Mouse (Mus musculus) gastrocnemius, postnatal 4 days (tissue): Measurements from ENCODE around the gene Phactr1. TPM values are rescaled to one million over a fixed set of nuclear protein-coding genes. Genes with fewer than 3 reads are reported as not detected.

ENCODE experiments used
- DNase-seq, 2 experiments: peaks; one replicate each; pipeline ENCODE4 v3.0.0; 2021 to 2022; ENCODE audit warnings: low spot score in 2 of 2, mixed read lengths in 2 of 2
- long read RNA-seq, 2 experiments: library from polyadenylated mRNA; stranded (forward); transcript quantifications; one replicate each; pipeline ENCODE4 v2.0.0; 2021
- total RNA-seq, 2 experiments: library from RNA; stranded (reverse); gene quantifications; 2 replicates each; pipeline ENCODE4 v1.2.3; 2021

Gene Phactr1
- total RNA-seq: 10 to 100 TPM; 14.0 to 14.1 TPM
- long read RNA-seq, experiment 1, partial matches to known transcripts: 4 of 15 reads
- long read RNA-seq, experiment 1, other reads (novel, unspliced or antisense): 7 of 15 reads
- long read RNA-seq, experiment 2, partial matches to known transcripts: 2 of 10 reads
- long read RNA-seq, experiment 2, other reads (novel, unspliced or antisense): 3 of 10 reads

DNA sequence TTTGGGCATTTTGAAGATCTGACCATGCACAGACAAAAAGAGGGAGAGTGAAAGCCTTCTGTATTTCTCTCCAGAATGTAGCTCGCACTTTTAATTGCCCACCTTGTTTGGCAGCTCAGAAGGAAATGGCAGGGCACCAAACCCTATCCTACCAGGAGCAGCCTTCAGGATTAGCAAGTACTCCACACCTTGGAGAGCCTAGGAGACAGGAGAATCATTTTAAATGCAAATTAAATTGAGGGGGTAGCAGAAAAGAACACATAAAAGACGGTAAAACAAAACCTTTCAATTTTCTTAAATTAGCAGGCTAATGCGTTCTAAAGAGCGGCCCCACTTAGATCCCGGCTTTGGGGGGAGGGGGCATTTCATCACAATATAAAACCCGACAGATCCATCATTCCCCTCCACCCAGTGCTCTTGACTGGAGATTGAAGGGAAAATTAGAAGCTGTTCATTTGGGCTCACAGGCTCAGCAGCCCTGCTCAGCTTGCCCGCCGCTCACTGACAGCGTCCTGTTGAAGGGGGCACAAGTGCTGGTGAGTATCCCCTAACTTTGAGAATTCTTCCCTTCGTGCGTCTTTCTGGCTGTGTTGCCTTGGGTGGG lies at the start of gene Phactr1:
Gene Phactr1 (plus strand): TSS at position 233 of the 604 bp plus-strand sequence.
- DNase-seq: no peak

DNA sequence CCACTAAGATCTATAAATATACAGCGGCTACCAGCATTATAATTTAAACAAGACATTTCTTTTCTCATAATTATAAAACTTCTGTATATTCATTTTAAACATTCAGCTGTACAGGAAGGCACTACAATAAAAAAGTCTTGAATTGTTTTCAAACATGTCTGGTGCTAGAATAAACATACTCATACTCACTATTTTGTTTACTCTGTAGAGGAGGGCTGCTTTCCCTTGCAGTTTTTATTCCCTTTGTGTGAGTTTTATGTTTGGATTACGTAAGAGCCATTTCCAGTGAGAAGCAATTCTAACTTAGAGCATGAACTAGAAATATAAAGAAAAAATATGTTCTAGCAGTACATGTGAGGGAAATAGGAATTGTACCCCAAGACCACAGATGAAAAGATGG lies 45.5 kb upstream of the Phactr1 start:
- no peak for DNase-seq

DNA sequence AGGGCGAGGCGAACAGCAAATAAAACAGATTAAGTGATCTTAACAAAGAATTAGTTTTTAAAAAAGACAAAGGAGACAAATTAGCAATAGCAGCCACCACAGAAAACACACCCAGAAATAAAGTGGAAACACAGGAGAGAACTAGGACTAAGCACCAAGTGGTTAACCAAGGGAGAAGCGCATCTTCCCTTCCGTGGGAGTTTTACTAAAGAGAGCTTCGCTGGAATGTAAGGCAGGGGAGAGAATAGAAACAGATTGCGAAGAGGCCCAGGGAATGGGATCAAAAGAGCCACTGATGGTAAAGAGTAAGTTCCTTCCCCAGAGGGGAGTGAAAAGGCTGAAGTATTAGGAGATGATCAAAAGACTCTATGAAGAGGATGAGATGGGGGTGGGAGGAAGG lies 30.2 kb upstream of the Phactr1 start:
- no peak for DNase-seq

- no peak for DNase-seq
Observed at GRCm38 (mm10) chr13:42656643-42657315, 23.6 kb upstream of the Phactr1 start.

DNA sequence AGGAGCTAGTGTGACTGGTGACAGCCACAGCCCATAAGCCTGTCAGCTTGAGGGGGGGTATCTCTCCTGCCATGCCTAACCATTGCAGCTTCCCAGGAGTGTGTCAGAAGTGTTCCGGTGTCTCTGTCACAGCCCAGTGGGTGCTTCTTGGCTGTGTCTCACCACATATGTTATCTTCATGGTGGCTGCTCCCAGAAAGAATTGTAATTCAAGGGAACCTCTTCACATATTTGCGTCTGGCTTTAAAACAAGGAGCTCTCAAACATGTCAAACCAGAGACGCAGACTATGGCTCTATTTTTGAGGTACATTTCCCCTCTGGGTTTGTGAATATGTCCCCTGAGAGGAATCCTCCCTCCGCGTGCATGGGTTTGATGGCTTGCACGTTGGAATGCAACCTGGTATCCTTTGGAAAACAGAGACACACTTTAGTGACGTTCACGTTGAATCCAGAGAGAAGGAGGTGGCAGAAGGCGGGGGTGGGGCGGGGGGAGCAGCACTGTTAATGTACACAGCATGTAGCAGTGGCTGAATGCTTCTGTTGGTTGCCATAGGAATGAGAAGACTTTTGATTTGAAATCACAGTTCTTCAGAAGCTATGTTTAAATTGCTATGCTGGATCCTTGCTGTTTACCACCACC lies 8.7 kb upstream of the Phactr1 start:
- DNase-seq: no peak

DNA sequence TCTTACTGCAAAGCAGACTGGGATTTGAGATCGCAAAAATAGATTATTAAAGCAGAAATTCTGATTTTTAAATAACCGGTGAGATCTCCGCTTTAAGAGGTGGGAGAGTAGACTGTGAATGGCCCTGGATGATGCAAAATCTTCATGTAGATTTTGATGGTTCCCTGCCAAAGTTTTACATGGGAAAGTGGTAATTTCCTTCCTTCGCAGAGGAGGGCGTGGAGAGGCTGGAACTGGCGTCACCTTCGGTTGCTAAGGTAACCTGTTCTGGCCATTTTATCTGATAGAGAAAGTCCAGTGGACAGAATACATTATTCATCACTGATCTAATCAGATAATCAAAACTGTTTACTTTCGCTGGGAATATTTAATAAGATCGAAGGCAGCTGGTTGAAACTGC lies 876 bp downstream of the Phactr1 start:
- no peak for DNase-seq

DNA sequence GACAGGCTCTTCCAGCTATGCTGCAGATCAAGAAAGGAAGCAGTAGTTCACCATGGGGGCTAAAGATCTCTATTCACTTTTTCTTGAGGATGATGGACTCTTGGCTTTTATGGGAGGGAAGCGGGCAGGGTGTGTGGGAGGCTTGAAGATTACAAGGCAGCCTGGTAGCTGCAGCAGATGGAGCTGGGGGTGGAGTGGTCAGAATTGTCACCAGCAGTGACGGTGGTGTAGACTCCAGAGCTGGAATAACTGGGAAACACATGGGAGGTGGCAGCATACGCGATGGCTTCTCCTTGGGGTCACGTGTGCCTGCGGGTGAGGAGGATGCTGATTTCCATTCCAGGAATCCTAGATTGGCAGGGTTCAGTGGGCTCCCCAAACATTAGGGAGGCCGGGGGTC lies 3.8 kb downstream of the Phactr1 start:
- DNase-seq: no peak

DNA sequence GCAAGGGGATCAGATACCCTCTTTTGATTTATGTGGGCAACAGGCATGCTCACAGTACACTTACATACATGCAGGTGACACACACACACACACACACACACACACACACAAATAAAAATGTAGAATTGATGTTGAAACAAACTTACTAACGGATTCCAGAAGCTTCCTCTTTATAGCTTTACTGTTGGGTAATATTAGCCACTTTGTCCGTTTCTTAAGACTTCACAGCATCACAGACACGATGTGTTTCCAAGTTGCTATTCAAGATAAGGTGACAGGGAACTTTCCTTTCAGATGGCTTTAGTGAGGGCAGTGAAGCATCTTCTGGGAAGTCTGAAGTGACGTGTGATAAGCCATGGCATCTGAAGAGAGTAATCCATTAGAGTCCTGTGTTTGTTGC lies 11.8 kb downstream of the Phactr1 start:
- DNase-seq: no peak

GRCm38 (mm10) chr13:42696641-42697040 lies 16.2 kb downstream of the Phactr1 start:
- DNase-seq: no peak

DNA sequence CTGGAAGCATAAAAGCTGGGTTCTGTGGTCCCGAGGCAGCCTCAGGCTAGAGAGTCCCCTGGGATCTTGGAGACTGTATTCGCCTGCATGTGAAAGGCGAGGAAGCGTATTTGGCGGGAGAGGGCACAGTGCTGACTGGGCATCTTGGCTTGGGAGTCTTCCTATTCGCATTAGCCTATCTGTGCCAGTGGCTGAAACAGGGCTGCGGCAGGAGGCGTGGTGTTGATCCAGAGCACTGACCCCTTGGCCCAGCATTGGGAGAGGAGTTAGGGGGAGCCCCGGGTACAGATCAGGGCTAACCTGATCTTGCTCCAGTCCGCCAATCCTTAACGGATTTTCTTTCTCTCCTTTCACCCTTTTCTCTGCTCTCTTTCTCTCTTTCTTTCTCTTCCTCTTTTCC lies 28.7 kb downstream of the Phactr1 start:
- no peak for DNase-seq

DNA sequence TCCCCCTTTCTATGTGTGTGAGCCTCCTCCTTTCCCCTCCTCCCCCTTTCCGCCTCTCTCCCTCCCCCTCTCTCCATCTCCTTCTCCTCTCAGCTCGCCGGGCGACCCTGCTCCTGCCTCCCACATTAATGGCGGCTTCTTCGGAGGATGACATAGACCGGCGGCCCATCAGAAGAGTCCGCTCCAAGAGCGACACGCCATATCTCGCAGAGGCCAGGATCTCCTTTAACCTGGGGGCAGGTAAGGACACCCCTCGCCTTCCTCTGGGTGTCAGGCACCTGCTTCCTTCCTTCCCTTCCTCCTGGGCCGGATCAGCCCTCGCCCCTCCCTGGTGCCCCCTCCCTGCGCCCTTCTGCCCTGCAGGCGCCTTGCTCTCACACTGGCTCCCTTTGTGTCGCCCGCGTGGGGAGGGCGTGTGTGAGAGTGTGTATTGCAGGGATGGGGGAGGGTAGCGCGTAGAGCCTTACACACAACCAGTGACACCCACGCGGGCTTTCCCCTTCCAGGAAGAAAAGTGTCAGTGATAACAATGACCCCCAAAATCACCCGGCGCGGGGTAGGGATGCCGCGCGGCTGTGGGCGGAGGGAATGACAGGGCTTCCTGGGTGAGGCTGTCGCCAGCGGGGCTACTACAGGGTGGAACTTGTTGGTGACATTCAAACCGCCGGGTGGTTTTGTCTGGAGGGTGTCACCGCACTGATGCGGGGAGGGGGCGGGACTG lies 29.3 kb downstream of the Phactr1 start:
- DNase-seq: no peak

- DNase-seq: peak in 1 of 2 experiments; percentile 36
Observed at GRCm38 (mm10) chr13:42711510-42711909, 31.1 kb downstream of the Phactr1 start.

GRCm38 (mm10) chr13:42719401-42719800 lies 39.0 kb downstream of the Phactr1 start:
- no peak for DNase-seq

- DNase-seq: no peak
Observed at GRCm38 (mm10) chr13:42720135-42720534, 39.7 kb downstream of the Phactr1 start.

GRCm38 (mm10) chr13:42720648-42721047 lies 40.2 kb downstream of the Phactr1 start:
- DNase-seq: no peak

DNA sequence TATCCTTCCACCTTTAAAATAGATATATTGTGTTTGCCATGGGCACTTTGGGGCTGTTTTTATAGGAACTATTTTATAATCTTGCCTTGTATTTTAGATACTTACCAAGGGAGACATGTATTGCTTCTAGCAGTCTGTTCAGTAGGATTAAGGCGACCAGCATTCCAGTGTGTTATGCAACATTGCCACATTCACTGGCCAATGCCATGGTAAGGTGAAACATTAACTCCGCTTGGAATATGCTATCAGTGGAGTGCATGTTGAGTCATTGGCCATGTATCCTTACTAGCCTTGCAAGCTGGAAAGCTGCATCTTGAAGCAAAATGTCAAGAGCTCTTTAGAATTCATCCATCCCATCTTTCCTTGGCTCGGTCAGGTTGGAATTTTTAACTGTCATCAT lies 43.6 kb downstream of the Phactr1 start:
- no peak for DNase-seq

- DNase-seq: peak in 1 of 2 experiments; percentile 9
Observed at GRCm38 (mm10) chr13:42725709-42726231, 45.3 kb downstream of the Phactr1 start.

DNA sequence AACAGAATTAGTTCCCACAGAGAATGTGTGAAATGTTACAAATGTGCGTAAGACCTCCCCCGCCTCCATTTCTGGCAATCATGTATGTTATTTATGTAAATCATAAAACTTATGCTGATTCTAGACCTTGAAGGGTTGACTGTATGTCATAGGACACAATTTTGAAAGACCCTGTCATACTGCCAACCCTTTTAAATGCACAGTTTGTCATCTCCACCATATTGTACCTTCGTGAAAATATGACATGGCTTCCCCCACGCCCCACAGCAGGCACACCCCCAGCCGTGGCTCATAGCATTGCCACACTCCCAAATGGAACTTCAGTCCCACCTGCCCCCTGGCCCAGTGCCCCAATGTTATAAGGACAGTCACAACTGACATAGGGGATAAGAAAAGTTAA lies 57.1 kb downstream of the Phactr1 start:
- no peak for DNase-seq

- no peak for DNase-seq
Observed at GRCm38 (mm10) chr13:42738152-42738551, 57.7 kb downstream of the Phactr1 start.

- no peak for DNase-seq
Observed at GRCm38 (mm10) chr13:42742226-42742625, 61.8 kb downstream of the Phactr1 start.

DNA sequence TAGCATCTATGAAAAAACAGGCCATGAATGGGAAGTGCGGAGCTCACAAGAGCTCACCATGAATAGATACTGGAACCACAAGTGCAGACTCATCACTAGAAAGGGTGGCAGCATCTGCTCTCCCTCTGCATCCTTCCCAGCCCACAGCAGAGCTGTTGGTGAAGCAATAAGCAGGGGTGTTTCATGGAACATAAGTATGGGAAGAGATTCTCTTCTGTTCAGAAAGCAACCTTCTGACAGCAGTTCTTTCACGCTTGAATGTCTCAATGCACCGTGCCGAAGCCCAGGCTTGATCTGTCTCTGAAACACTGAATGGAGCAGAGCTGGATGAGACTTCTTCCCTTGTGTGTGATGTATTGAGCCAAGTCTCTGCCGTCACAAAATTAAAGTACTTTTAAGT lies 64.0 kb downstream of the Phactr1 start:
- DNase-seq: no peak
